Mouse (Mus musculus) heart, postnatal 4 days (tissue): ENCODE results near the gene Ndufs7. TPM values are rescaled to one million over a fixed set of nuclear protein-coding genes. Genes with fewer than 3 reads are reported as not detected.
"Not testable (repeated sequence)": the region's sequence is repeated elsewhere in the genome, so short reads cannot be mapped to it uniquely, and the experiment has no call there.

Experiments
- DNase-seq: peaks from one replicate; pipeline ENCODE4 v3.0.0; 2021
- total RNA-seq, 2 experiments: library from RNA; stranded (reverse); gene quantifications; 2 replicates each; pipeline ENCODE4 v1.2.3; 2021

Ndufs7 gene
- total RNA-seq, 2 experiments from 2014 or later = 480 to 520 TPM

GRCm38 (mm10) chr10:80242607-80243006, 6.3 kb upstream of the Ndufs7 start:
- DNase-seq = no peak

- DNase-seq = peak; percentile 54
Observed at GRCm38 (mm10) chr10:80244791-80245399, 4.0 kb upstream of the Ndufs7 start.

- peak; percentile 89 for DNase-seq
Observed at GRCm38 (mm10) chr10:80245600-80245999, 3.3 kb upstream of the Ndufs7 start.

GRCm38 (mm10) chr10:80247849-80248248, 1.1 kb upstream of the Ndufs7 start:
- DNase-seq = no peak

GRCm38 (mm10) chr10:80248437-80248836, 484 bp upstream of the Ndufs7 start:
- DNase-seq = not testable (repeated sequence)

GRCm38 (mm10) chr10:80250059-80250458, 1.1 kb downstream of the Ndufs7 start:
- no peak for DNase-seq

GRCm38 (mm10) chr10:80250573-80250972, 1.7 kb downstream of the Ndufs7 start:
- no peak for DNase-seq

GRCm38 (mm10) chr10:80252011-80252410, 3.1 kb downstream of the Ndufs7 start:
- no peak for DNase-seq

GRCm38 (mm10) chr10:80252493-80253274, 3.8 kb downstream of the Ndufs7 start:
- peak; percentile 42 for DNase-seq

GRCm38 (mm10) chr10:80253551-80253950, 4.6 kb downstream of the Ndufs7 start:
- DNase-seq = no peak

- DNase-seq = no peak
Observed at GRCm38 (mm10) chr10:80254331-80255297, 5.7 kb downstream of the Ndufs7 start.

- DNase-seq = peak; percentile 66
Observed at GRCm38 (mm10) chr10:80255881-80256535, 7.1 kb downstream of the Ndufs7 start.

- DNase-seq = no peak
Observed at GRCm38 (mm10) chr10:80257936-80258335, 9.0 kb downstream of the Ndufs7 start.

GRCm38 (mm10) chr10:80258752-80259462, 10.0 kb downstream of the Ndufs7 start:
- no peak for DNase-seq

- DNase-seq = peak; percentile 35
Observed at GRCm38 (mm10) chr10:80259463-80259805, 10.5 kb downstream of the Ndufs7 start.

- peak; percentile 77 for DNase-seq
Observed at GRCm38 (mm10) chr10:80259861-80260641, 11.1 kb downstream of the Ndufs7 start.

GRCm38 (mm10) chr10:80260642-80261584, 12.0 kb downstream of the Ndufs7 start, which contains the start of the genes Gamt and Dazap1:
Gene Gamt, minus strand, starts transcription at chr10:80261012.
Gene Dazap1, plus strand, starts transcription at chr10:80261486.
- peak; percentile 99 for DNase-seq

- DNase-seq = peak; percentile 98
Observed at GRCm38 (mm10) chr10:80261585-80261968, 12.7 kb downstream of the Ndufs7 start.

- no peak for DNase-seq
Observed at GRCm38 (mm10) chr10:80262169-80262568, 13.2 kb downstream of the Ndufs7 start.
